Mouse (Mus musculus): ENCODE results near the gene Acp7. TPM values are rescaled to one million over a fixed set of nuclear protein-coding genes. Genes with fewer than 3 reads are reported as not detected.
A peak's percentile ranks its signal among the peaks of the same experiment; 100 is the strongest.

Gene Acp7
- polyA plus RNA-seq, 1 experiment from 2014 or later = 1.3 TPM

- no peak overlapping the region for H3K9ac ChIP-seq
- H3K36me3 ChIP-seq = no peaks in the 10 kb centered on the region
- H3K4me3 ChIP-seq (replicated peaks) = no peak overlapping the region
- H3K9me3 ChIP-seq (replicated peaks) = no peaks in the 10 kb centered on the region
- H3K27ac ChIP-seq (replicated peaks) = no peak overlapping the region
- H3K4me2 ChIP-seq (replicated peaks) = no peak overlapping the region
- peaks cover 24% of the 10 kb centered on the region for H3K4me1 ChIP-seq
- 11% methylated on average over 11 of the region's 11 CpGs for WGBS
- H3K27me3 ChIP-seq = no peaks in the 10 kb centered on the region
- ATAC-seq (ENCODE audit: insufficient number of reproducible peaks, low FRiP score, low TSS enrichment, low read depth) = no peak
Observed at GRCm38 (mm10) chr7:28601029-28601428, 30.1 kb downstream of the Acp7 start.

GRCm38 (mm10) chr7:28598951-28599350 is 32.2 kb downstream of the Acp7 start:
- no peaks in the 10 kb centered on the region for H3K9me3 ChIP-seq (replicated peaks)
- ATAC-seq (ENCODE audit: insufficient number of reproducible peaks, low FRiP score, low TSS enrichment, low read depth) = no peak
- WGBS = 60% methylated on average over 2 of the region's 2 CpGs
- no peak overlapping the region for H3K9ac ChIP-seq
- no peak overlapping the region for H3K4me3 ChIP-seq (replicated peaks)
- H3K36me3 ChIP-seq = peaks cover 5% of the 10 kb centered on the region; the same call in 1 of the 2 replicates
- H3K4me1 ChIP-seq = peaks cover 44% of the 10 kb centered on the region
- H3K27me3 ChIP-seq = no peaks in the 10 kb centered on the region
- no peak overlapping the region for H3K27ac ChIP-seq (replicated peaks)
- H3K4me2 ChIP-seq (replicated peaks) = no peak overlapping the region

GRCm38 (mm10) chr7:28597642-28598446 is 33.3 kb downstream of the Acp7 start, which contains the start of the genes Samd4b and Pak4:
Gene Samd4b (minus strand): TSS chr7:28598144.
Gene Pak4 (minus strand): TSS chr7:28598185.
- peak within 1 kb of the TSS; percentile 68 for H3K4me3 ChIP-seq (replicated peaks)
- peaks cover 56% of the 10 kb centered on the region for H3K4me1 ChIP-seq
- H3K9ac ChIP-seq = peak within 1 kb of the TSS; percentile 47
- WGBS = under 1% methylated on average over 66 of the region's 66 CpGs
- peak; percentile 95 for ATAC-seq (ENCODE audit: insufficient number of reproducible peaks, low FRiP score, low TSS enrichment, low read depth)
- H3K27ac ChIP-seq (replicated peaks) = peak within 1 kb of the TSS; percentile 91
- H3K9me3 ChIP-seq (replicated peaks) = no peaks in the 10 kb centered on the region
- H3K36me3 ChIP-seq = peaks cover 11% of the 10 kb centered on the region
- H3K4me2 ChIP-seq (replicated peaks) = peak within 1 kb of the TSS; percentile 78
- no peaks in the 10 kb centered on the region for H3K27me3 ChIP-seq

GRCm38 (mm10) chr7:28597277-28597570 is 33.9 kb downstream of the Acp7 start:
- no peak for ATAC-seq (ENCODE audit: insufficient number of reproducible peaks, low FRiP score, low TSS enrichment, low read depth)
- peaks cover 11% of the 10 kb centered on the region for H3K36me3 ChIP-seq
- 6% methylated on average over 9 of the region's 9 CpGs for WGBS
- H3K27me3 ChIP-seq = no peaks in the 10 kb centered on the region
- H3K9me3 ChIP-seq (replicated peaks) = no peaks in the 10 kb centered on the region
- H3K4me1 ChIP-seq = peaks cover 61% of the 10 kb centered on the region
- peak overlapping the region; percentile 91 for H3K27ac ChIP-seq (replicated peaks)
- peak overlapping the region; percentile 47 for H3K9ac ChIP-seq
- H3K4me3 ChIP-seq (replicated peaks) = peak overlapping the region; percentile 68
- peak overlapping the region; percentile 78 for H3K4me2 ChIP-seq (replicated peaks)

- no peak for ATAC-seq (ENCODE audit: insufficient number of reproducible peaks, low FRiP score, low TSS enrichment, low read depth)
- Histone ChIP-seq H3K36me3 (peaks cover 11% of the 10 kb centered on the region), H3K27me3 (no peaks in the 10 kb centered on the region), H3K4me3 (replicated peaks) (peak overlapping the region; percentile 68), H3K9ac (peak overlapping the region; percentile 47), H3K4me2 (replicated peaks) (peak overlapping the region; percentile 78), H3K9me3 (replicated peaks) (no peaks in the 10 kb centered on the region), H3K4me1 (peaks cover 66% of the 10 kb centered on the region), H3K27ac (replicated peaks) (peak overlapping the region; percentile 91)
- 35% methylated on average over 20 of the region's 20 CpGs for WGBS
Observed at GRCm38 (mm10) chr7:28596436-28597276, 34.5 kb downstream of the Acp7 start.

- WGBS = 75% methylated on average over 8 of the region's 8 CpGs
- H3K27ac ChIP-seq (replicated peaks) = peak overlapping the region; percentile 91; the same call in 1 of the 2 replicates
- H3K4me3 ChIP-seq (replicated peaks) = peak overlapping the region; percentile 68
- no peaks in the 10 kb centered on the region for H3K27me3 ChIP-seq
- H3K4me2 ChIP-seq (replicated peaks) = peak overlapping the region; percentile 78
- H3K9ac ChIP-seq = no peak overlapping the region
- ATAC-seq (ENCODE audit: insufficient number of reproducible peaks, low FRiP score, low TSS enrichment, low read depth) = no peak
- H3K4me1 ChIP-seq = peaks cover 68% of the 10 kb centered on the region
- peaks cover 11% of the 10 kb centered on the region for H3K36me3 ChIP-seq
- no peaks in the 10 kb centered on the region for H3K9me3 ChIP-seq (replicated peaks)
Observed at GRCm38 (mm10) chr7:28595751-28596435, 35.2 kb downstream of the Acp7 start.

GRCm38 (mm10) chr7:28593206-28594111 is 37.7 kb downstream of the Acp7 start:
- WGBS = 46% methylated on average over 14 of the region's 14 CpGs
- peaks cover 73% of the 10 kb centered on the region for H3K4me1 ChIP-seq
- no peak overlapping the region for H3K4me2 ChIP-seq (replicated peaks)
- H3K9me3 ChIP-seq (replicated peaks) = no peaks in the 10 kb centered on the region
- no peak overlapping the region for H3K4me3 ChIP-seq (replicated peaks)
- no peak overlapping the region; the same call in 1 of the 2 replicates for H3K27ac ChIP-seq (replicated peaks)
- no peaks in the 10 kb centered on the region for H3K27me3 ChIP-seq
- no peak overlapping the region for H3K9ac ChIP-seq
- no peak for ATAC-seq (ENCODE audit: insufficient number of reproducible peaks, low FRiP score, low TSS enrichment, low read depth)
- peaks cover 11% of the 10 kb centered on the region for H3K36me3 ChIP-seq

- no peak overlapping the region for H3K27ac ChIP-seq (replicated peaks)
- no peaks in the 10 kb centered on the region for H3K9me3 ChIP-seq (replicated peaks)
- H3K4me1 ChIP-seq = peaks cover 81% of the 10 kb centered on the region
- H3K4me3 ChIP-seq (replicated peaks) = no peak overlapping the region
- H3K27me3 ChIP-seq = no peaks in the 10 kb centered on the region
- no peak for ATAC-seq (ENCODE audit: insufficient number of reproducible peaks, low FRiP score, low TSS enrichment, low read depth)
- H3K36me3 ChIP-seq = peaks cover 11% of the 10 kb centered on the region
- WGBS = 50% methylated on average over 1 of the region's 1 CpGs
- no peak overlapping the region for H3K4me2 ChIP-seq (replicated peaks)
- H3K9ac ChIP-seq = no peak overlapping the region
Observed at GRCm38 (mm10) chr7:28591862-28592261, 39.3 kb downstream of the Acp7 start.

GRCm38 (mm10) chr7:28587644-28588043 is 43.5 kb downstream of the Acp7 start:
- no peaks in the 10 kb centered on the region for H3K27me3 ChIP-seq
- H3K36me3 ChIP-seq = no peaks in the 10 kb centered on the region
- H3K9me3 ChIP-seq (replicated peaks) = no peaks in the 10 kb centered on the region
- peaks cover 77% of the 10 kb centered on the region for H3K4me1 ChIP-seq
- H3K4me3 ChIP-seq (replicated peaks) = no peak overlapping the region
- ATAC-seq (ENCODE audit: insufficient number of reproducible peaks, low FRiP score, low TSS enrichment, low read depth) = no peak
- H3K27ac ChIP-seq (replicated peaks) = peak overlapping the region; percentile 1; the same call in 1 of the 2 replicates
- H3K4me2 ChIP-seq (replicated peaks) = no peak overlapping the region
- no peak overlapping the region for H3K9ac ChIP-seq

- no peak overlapping the region for H3K4me3 ChIP-seq (replicated peaks)
- H3K4me1 ChIP-seq = peaks cover 69% of the 10 kb centered on the region
- H3K9me3 ChIP-seq (replicated peaks) = no peaks in the 10 kb centered on the region
- 31% methylated on average over 6 of the region's 6 CpGs for WGBS
- H3K4me2 ChIP-seq (replicated peaks) = no peak overlapping the region
- H3K9ac ChIP-seq = no peak overlapping the region
- H3K27ac ChIP-seq (replicated peaks) = peak overlapping the region; percentile 1; the same call in 1 of the 2 replicates
- ATAC-seq (ENCODE audit: insufficient number of reproducible peaks, low FRiP score, low TSS enrichment, low read depth) = no peak; the same call in 1 of the 2 replicates
- H3K27me3 ChIP-seq = no peaks in the 10 kb centered on the region
- no peaks in the 10 kb centered on the region for H3K36me3 ChIP-seq
Observed at GRCm38 (mm10) chr7:28586663-28587411, 44.3 kb downstream of the Acp7 start.

Data from embryonic facial prominence, embryonic 15.5 days (tissue).